Mouse (Mus musculus): ENCODE measurements around the gene Uba7. TPM values are rescaled to one million over a fixed set of nuclear protein-coding genes. Genes with fewer than 3 reads are reported as not detected.

The Uba7 gene
- polyA plus RNA-seq, 1 experiment from 2014 or later: 7.9 TPM

DNA sequence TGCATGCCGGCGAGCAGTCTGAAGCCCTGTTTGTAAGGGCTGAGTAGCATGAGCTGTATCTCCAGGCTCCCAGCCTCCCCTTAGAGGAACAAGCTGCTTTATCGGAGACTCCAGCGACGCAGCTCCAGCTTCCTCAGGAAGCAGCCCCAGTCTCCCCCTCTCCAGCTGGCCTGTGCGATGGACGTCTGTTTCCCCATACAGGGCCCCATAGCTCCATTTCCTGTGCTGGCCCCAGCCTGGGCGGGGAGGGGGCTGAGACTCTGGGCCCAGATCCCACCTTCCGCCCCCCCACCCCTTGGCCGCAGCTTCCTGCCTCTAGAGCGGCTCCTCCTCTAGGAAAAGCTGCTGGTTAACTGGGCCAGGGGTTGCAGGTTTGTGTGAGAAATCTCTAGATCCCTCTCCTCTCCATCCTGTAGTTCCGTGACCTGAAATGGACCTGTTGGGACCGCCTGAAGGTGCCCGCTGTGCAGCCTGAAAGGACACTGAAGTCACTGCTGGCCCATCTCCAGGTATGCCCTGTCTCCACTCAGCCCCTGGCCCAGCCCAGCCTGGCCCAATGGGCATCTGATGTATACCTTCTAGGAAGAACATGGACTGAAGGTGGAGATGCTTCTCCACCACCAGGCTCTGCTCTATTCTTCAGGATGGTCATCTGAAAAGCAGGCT lies 7.5 kb downstream of the Uba7 start, which contains the start of gene Gm20661:
Gene Gm20661, plus strand, starts transcription at position 378 of the 666 bp plus-strand sequence.
- Histone ChIP-seq H3K4me2 (ENCODE audit: low read depth, low read length, severe bottlenecking) (peak within 1 kb of the TSS; percentile 36), H3K4me3 (ENCODE audit: low read depth, low read length) (no peak within 1 kb of the TSS), H3K9ac (ENCODE audit: low read length) (peak within 1 kb of the TSS; percentile 31), H3K27ac (ENCODE audit: low read depth, low read length) (peak within 1 kb of the TSS; percentile 77), H3K27me3 (ENCODE audit: control insufficient read depth, insufficient read depth, low read length) (peaks cover 15% of the 10 kb centered on the region), H3K9me3 (ENCODE audit: control insufficient read depth, low read length) (no peaks in the 10 kb centered on the region), H3K4me1 (replicated peaks; ENCODE audit: control insufficient read depth, insufficient read depth, low read length) (peaks cover 14% of the 10 kb centered on the region; the same call in 1 of the 2 replicates), H3K36me3 (ENCODE audit: control insufficient read depth, insufficient read depth, low read length) (no peaks in the 10 kb centered on the region)
- ATAC-seq (replicated peaks; ENCODE audit: low FRiP score): no peak
- peak; percentile 78 for DNase-seq (ENCODE audit: low spot score)
- WGBS: 64% methylated on average over 14 of the region's 14 CpGs

DNA sequence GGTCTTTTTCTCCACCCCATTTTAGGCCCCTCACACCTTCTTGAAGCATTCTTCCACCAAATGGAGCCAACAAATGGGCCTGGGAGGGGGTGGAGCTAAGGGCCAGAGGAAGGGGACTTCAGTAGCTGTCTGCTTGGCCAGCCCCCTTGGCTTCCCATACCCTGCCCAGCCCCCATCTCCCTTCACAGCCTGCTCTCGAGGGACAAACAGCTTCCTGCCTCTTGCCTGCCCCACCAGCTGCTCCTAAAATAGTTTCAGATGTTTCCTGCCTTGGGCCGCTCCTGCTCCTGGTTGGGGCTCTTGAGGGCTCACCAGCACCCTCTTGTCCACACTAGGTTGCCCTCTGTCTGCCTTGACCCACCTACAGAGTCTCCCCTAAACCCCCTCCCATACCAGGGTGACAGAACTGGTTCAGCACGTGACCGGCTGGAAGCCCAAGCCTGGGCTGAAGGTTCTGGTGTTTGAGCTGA lies 8.2 kb downstream of the Uba7 start:
- Histone ChIP-seq H3K9me3 (ENCODE audit: control insufficient read depth, low read length) (no peaks in the 10 kb centered on the region), H3K36me3 (ENCODE audit: control insufficient read depth, insufficient read depth, low read length) (no peaks in the 10 kb centered on the region), H3K4me2 (ENCODE audit: low read depth, low read length, severe bottlenecking) (peak overlapping the region; percentile 36), H3K4me3 (ENCODE audit: low read depth, low read length) (no peak overlapping the region), H3K9ac (ENCODE audit: low read length) (no peak overlapping the region), H3K27ac (ENCODE audit: low read depth, low read length) (peak overlapping the region; percentile 77), H3K27me3 (ENCODE audit: control insufficient read depth, insufficient read depth, low read length) (peaks cover 15% of the 10 kb centered on the region), H3K4me1 (replicated peaks; ENCODE audit: control insufficient read depth, insufficient read depth, low read length) (peaks cover 14% of the 10 kb centered on the region; the same call in 1 of the 2 replicates)
- DNase-seq (ENCODE audit: low spot score) (peak; percentile 74), ATAC-seq (replicated peaks; ENCODE audit: low FRiP score) (no peak)
- WGBS: 36% methylated on average over 4 of the region's 4 CpGs

DNA sequence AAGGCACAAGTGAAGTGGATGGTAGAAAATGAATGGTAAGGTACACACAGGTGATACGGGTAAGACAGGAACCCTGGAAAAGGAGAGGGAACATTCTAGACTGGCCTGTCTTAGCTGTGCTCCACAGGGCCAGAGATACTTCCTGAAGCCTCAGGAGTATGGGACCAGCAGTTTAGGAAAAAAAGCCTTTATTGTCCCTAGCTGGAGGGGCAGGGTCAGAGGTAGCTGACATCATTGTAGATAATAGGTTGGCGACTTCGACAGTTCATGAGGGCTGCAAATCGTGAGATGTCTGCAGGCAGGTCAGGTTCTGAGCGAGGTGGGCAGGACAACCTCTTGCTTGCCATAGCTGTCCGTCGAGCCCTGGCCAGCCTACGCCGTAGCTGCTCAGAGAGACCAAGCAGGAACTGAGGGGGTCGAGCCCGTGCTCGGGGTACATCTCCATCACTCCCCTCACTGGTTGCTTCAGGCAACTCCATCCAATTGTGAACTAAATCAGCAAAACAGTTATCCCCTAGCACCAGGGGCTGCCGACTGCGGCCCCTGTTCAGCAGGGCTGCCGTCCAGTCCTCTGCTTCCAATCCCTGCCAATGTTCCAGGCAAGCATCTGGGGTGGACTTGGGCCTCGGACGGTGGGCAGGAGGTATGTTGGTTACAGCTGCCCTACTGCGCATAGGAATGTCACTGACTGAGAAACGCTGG lies 8.9 kb downstream of the Uba7 start:
- Histone ChIP-seq H3K36me3 (ENCODE audit: control insufficient read depth, insufficient read depth, low read length) (no peaks in the 10 kb centered on the region), H3K27ac (ENCODE audit: low read depth, low read length) (peak overlapping the region; percentile 37), H3K9ac (ENCODE audit: low read length) (no peak overlapping the region; the same call in 1 of the 2 replicates), H3K27me3 (ENCODE audit: control insufficient read depth, insufficient read depth, low read length) (peaks cover 15% of the 10 kb centered on the region), H3K4me3 (ENCODE audit: low read depth, low read length) (peak overlapping the region; percentile 53; the same call in 1 of the 2 replicates), H3K4me1 (replicated peaks; ENCODE audit: control insufficient read depth, insufficient read depth, low read length) (peaks cover 14% of the 10 kb centered on the region; the same call in 1 of the 2 replicates), H3K9me3 (ENCODE audit: control insufficient read depth, low read length) (no peaks in the 10 kb centered on the region), H3K4me2 (ENCODE audit: low read depth, low read length, severe bottlenecking) (peak overlapping the region; percentile 84)
- ATAC-seq (replicated peaks; ENCODE audit: low FRiP score) (no peak), DNase-seq (ENCODE audit: low spot score) (no peak)
- WGBS: 69% methylated on average over 19 of the region's 19 CpGs

DNA sequence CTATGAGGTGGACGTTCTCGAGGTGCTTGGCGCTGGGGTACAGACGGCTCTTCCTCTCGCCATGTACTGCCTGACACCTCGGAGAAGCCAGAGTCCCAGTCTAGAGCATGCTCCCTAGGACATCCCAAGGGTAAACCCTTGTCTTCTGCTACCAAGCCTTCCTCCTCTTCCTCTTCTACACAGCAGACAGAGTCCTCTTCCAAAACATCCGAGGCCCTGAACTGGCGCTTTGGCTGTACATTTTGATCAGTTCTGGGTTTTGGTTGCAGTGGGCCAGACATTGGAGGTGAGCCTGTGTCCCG lies 9.4 kb downstream of the Uba7 start:
- peak overlapping the region; percentile 53 for H3K4me3 ChIP-seq (ENCODE audit: low read depth, low read length)
- H3K27me3 ChIP-seq (ENCODE audit: control insufficient read depth, insufficient read depth, low read length): peaks cover 15% of the 10 kb centered on the region
- DNase-seq (ENCODE audit: low spot score): no peak
- ATAC-seq (replicated peaks; ENCODE audit: low FRiP score): no peak
- WGBS: 70% methylated on average over 9 of the region's 9 CpGs
- H3K4me2 ChIP-seq (ENCODE audit: low read depth, low read length, severe bottlenecking): peak overlapping the region; percentile 84
- H3K36me3 ChIP-seq (ENCODE audit: control insufficient read depth, insufficient read depth, low read length): no peaks in the 10 kb centered on the region
- H3K9ac ChIP-seq (ENCODE audit: low read length): peak overlapping the region; percentile 55
- H3K27ac ChIP-seq (ENCODE audit: low read depth, low read length): no peak overlapping the region
- peaks cover 14% of the 10 kb centered on the region; the same call in 1 of the 2 replicates for H3K4me1 ChIP-seq (replicated peaks; ENCODE audit: control insufficient read depth, insufficient read depth, low read length)
- no peaks in the 10 kb centered on the region for H3K9me3 ChIP-seq (ENCODE audit: control insufficient read depth, low read length)

DNA sequence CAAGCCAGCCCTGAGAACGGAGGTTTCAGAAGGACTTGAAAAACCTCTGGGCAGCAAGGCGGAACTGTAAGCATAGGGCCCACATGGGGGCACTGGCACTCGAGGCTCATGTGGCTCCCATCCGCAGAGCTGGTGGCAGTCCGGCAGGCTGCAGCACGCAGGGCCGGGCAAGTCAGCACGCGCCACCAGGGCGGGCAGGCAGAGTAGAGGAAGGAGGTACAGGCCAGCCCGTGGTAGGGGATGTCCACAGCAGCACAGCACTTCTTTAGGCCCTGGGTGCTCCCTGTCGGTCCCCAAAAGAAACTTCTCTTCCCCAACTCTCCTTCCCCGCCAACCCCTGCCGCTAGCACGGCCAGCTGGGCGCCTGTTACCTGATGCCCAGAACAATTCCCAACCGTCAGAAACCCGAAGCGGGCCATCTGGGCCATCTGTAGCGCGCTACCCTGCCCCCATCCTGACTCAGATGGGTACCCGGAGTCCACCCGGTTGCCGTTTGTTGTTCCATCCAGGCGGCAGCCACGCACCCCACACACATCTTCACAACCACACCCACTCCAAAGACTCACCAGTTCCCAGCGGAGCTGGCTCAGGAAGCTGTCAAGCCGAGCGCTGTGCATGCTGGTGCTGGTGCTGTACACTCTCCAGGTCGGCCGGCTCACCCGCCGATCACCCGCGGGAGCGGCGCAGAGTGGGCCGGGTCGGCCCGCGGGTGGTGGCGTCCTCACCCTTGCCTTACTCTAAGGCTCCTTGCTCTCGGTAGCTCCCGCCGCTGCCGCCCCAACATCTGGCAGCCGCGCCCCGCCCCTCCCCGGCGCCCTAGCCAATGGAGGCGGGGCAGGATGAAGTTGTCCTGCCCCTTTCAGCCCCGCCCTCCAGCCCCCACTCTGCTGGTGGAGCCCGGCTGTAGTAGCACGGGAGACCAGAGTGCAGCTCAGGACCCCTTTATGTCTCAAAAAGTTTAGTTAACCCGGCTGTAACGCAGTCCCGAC lies 10.1 kb downstream of the Uba7 start, which contains the start of gene Inka1:
Gene Inka1, minus strand, starts transcription at position 749 of the 989 bp plus-strand sequence.
- H3K27ac ChIP-seq (ENCODE audit: low read depth, low read length): peak within 1 kb of the TSS; percentile 41
- peak within 1 kb of the TSS; percentile 84 for H3K4me2 ChIP-seq (ENCODE audit: low read depth, low read length, severe bottlenecking)
- no peaks in the 10 kb centered on the region for H3K9me3 ChIP-seq (ENCODE audit: control insufficient read depth, low read length)
- H3K9ac ChIP-seq (ENCODE audit: low read length): peak within 1 kb of the TSS; percentile 55
- H3K4me1 ChIP-seq (replicated peaks; ENCODE audit: control insufficient read depth, insufficient read depth, low read length): peaks cover 14% of the 10 kb centered on the region; the same call in 1 of the 2 replicates
- ATAC-seq (replicated peaks; ENCODE audit: low FRiP score) (peak; percentile 83), DNase-seq (ENCODE audit: low spot score) (peak; percentile 92)
- H3K4me3 ChIP-seq (ENCODE audit: low read depth, low read length): peak within 1 kb of the TSS; percentile 53
- no peaks in the 10 kb centered on the region for H3K36me3 ChIP-seq (ENCODE audit: control insufficient read depth, insufficient read depth, low read length)
- WGBS: under 1% methylated on average over 58 of the region's 58 CpGs
- H3K27me3 ChIP-seq (ENCODE audit: control insufficient read depth, insufficient read depth, low read length): peaks cover 15% of the 10 kb centered on the region

DNA sequence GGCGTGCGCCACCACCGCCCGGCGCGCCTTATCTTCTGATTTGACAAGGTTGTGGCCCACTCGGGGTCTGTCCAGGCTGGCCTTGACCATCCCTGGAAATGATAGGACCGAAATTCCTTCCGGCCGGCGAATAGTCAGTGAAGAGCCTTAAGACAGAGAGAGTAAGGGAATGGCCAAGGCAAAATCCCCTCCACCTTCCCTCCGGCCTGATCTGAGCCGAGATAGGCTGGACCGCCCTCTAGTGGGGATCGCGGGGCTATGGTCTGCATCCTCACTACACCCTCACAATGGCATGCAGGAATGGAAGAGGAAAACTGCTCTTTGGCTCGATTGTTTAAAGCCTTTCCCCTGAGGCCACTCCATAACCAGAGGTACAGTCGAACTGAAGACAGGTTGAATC lies 11.1 kb downstream of the Uba7 start:
- no peak overlapping the region for H3K9ac ChIP-seq (ENCODE audit: low read length)
- peak; percentile 90 for DNase-seq (ENCODE audit: low spot score)

DNA sequence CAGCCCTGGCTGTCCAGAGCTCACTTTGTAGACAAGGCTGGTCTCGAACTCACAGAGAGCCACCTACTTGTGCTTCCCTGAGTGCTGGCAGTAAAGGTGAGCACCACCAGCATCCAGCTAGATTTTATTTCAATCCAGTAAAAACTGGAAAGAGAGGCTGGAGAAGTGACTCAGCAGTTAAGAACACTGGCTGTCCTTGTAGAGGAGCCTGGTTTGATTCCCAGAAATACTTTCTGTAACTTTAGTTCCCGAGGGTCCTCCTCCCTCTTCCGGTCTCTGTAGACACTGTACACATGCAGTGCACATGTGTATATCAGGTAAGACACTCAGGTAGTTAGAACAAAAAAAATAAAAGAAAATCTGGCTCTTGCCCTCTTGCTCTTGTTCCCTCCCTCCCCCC lies 12.6 kb downstream of the Uba7 start:
- no peak overlapping the region for H3K9ac ChIP-seq (ENCODE audit: low read length)
- H3K4me3 ChIP-seq (ENCODE audit: low read depth, low read length): no peak overlapping the region
- no peak overlapping the region for H3K4me2 ChIP-seq (ENCODE audit: low read depth, low read length, severe bottlenecking)
- peaks cover 10% of the 10 kb centered on the region; the same call in 1 of the 2 replicates for H3K4me1 ChIP-seq (replicated peaks; ENCODE audit: control insufficient read depth, insufficient read depth, low read length)
- DNase-seq (ENCODE audit: low spot score) (no peak), ATAC-seq (replicated peaks; ENCODE audit: low FRiP score) (no peak)
- H3K27ac ChIP-seq (ENCODE audit: low read depth, low read length): no peak overlapping the region
- H3K27me3 ChIP-seq (ENCODE audit: control insufficient read depth, insufficient read depth, low read length): peaks cover 15% of the 10 kb centered on the region
- WGBS: 71% methylated on average over 3 of the region's 3 CpGs
- no peaks in the 10 kb centered on the region for H3K9me3 ChIP-seq (ENCODE audit: control insufficient read depth, low read length)
- no peaks in the 10 kb centered on the region for H3K36me3 ChIP-seq (ENCODE audit: control insufficient read depth, insufficient read depth, low read length)

More for the DNA sequence above, 11.1 kb downstream of the Uba7 start:
- peaks cover 14% of the 10 kb centered on the region; the same call in 1 of the 2 replicates for H3K4me1 ChIP-seq (replicated peaks; ENCODE audit: control insufficient read depth, insufficient read depth, low read length)
- peak; percentile 73 for ATAC-seq (replicated peaks; ENCODE audit: low FRiP score)
- H3K9me3 ChIP-seq (ENCODE audit: control insufficient read depth, low read length): no peaks in the 10 kb centered on the region
- H3K27ac ChIP-seq (ENCODE audit: low read depth, low read length): no peak overlapping the region
- H3K4me3 ChIP-seq (ENCODE audit: low read depth, low read length): peak overlapping the region; percentile 53
- peaks cover 15% of the 10 kb centered on the region for H3K27me3 ChIP-seq (ENCODE audit: control insufficient read depth, insufficient read depth, low read length)
- no peaks in the 10 kb centered on the region for H3K36me3 ChIP-seq (ENCODE audit: control insufficient read depth, insufficient read depth, low read length)
- peak overlapping the region; percentile 84 for H3K4me2 ChIP-seq (ENCODE audit: low read depth, low read length, severe bottlenecking)
- WGBS: 7% methylated on average over 18 of the region's 18 CpGs

DNA sequence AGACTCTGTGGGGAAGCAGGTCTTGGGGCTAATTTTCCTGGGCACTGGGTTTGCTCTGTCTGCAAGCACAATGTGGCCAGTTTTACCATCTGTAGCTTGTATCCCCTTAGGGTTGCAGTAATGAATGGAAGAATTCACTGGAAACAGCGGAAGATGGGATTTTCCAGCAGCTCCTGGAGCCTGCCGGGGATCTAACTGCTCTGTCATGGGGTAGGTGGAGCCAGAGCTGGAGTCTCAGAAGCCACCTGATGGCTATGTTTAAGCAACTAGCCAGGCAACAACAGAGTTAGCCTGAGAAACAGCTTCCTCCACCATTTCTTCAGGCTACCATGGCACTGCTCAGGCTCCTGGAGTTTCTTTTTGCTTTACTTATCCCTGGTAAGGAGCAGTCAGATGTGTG lies 16.9 kb downstream of the Uba7 start, which contains the start of gene Cdhr4:
Gene Cdhr4, plus strand, starts transcription at position 301 of the 400 bp plus-strand sequence.
- 0 out of 2 replicates have a peak, but pooled peaks cover 1% of the 10 kb centered on the region for H3K4me1 ChIP-seq (replicated peaks; ENCODE audit: control insufficient read depth, insufficient read depth, low read length)
- no peak for DNase-seq (ENCODE audit: low spot score)
- no peak within 1 kb of the TSS for H3K27ac ChIP-seq (ENCODE audit: low read depth, low read length)

More for the DNA sequence above, 16.9 kb downstream of the Uba7 start, which contains the start of gene Cdhr4:
- no peak within 1 kb of the TSS for H3K4me3 ChIP-seq (ENCODE audit: low read depth, low read length)
- H3K4me2 ChIP-seq (ENCODE audit: low read depth, low read length, severe bottlenecking): no peak within 1 kb of the TSS
- no peak within 1 kb of the TSS for H3K9ac ChIP-seq (ENCODE audit: low read length)
- WGBS: 69% methylated on average over 2 of the region's 2 CpGs
- H3K27me3 ChIP-seq (ENCODE audit: control insufficient read depth, insufficient read depth, low read length): no peaks in the 10 kb centered on the region
- H3K36me3 ChIP-seq (ENCODE audit: control insufficient read depth, insufficient read depth, low read length): no peaks in the 10 kb centered on the region
- no peaks in the 10 kb centered on the region for H3K9me3 ChIP-seq (ENCODE audit: control insufficient read depth, low read length)
- no peak for ATAC-seq (replicated peaks; ENCODE audit: low FRiP score)
